Mouse (Mus musculus) NIH3T3 (cell line): ENCODE results near the gene AI837181.

Experiments
- DNase-seq: peaks from one replicate; pipeline ENCODE4 v3.0.0-alpha.2; 2012; ENCODE audit warnings: low read depth

AI837181 gene

GRCm38 (mm10) chr19:5471846-5472245, 46.9 kb downstream of the AI837181 start:
- DNase-seq: peak; percentile 89

GRCm38 (mm10) chr19:5472857-5473256, 47.9 kb downstream of the AI837181 start:
- peak; percentile 73 for DNase-seq

GRCm38 (mm10) chr19:5473720-5474119, 48.8 kb downstream of the AI837181 start, which contains the start of gene Efemp2:
Gene Efemp2, plus strand, starts transcription at chr19:5473954.
- DNase-seq: peak; percentile 99

GRCm38 (mm10) chr19:5474281-5475068, 49.5 kb downstream of the AI837181 start:
- peak; percentile 84 for DNase-seq

GRCm38 (mm10) chr19:5475069-5475714, 50.2 kb downstream of the AI837181 start:
- DNase-seq: no peak
